Mouse (Mus musculus): ENCODE measurements around the gene Slc25a14.
A peak's percentile ranks its signal among the peaks of the same experiment; 100 is the strongest.

- TF ChIP-seq POLR2A (IDR thresholded peaks at IDR 0.05; ENCODE audit: extremely low read depth, insufficient read depth, low read length) = no peak
- TF ChIP-seq CTCF (IDR thresholded peaks at IDR 0.05; ENCODE audit: extremely low read depth, insufficient read depth, low read length) = peak; percentile 50
Measured at GRCm38 (mm10) chrX:48683451-48683850, 60.2 kb downstream of the Slc25a14 start.
